Mouse (Mus musculus) Patski (cell line): ENCODE measurements at regions not wholly inside any gene's neighbourhood (a gene's known extent, or its start where the extent isn't known, plus 50 kb on each side); places are given as distances from the start of the nearest gene placed in this dataset.
"Not testable (repeated sequence)": the region's sequence is repeated elsewhere in the genome, so short reads cannot be mapped to it uniquely, and the experiment has no call there.

ENCODE experiments used
- ATAC-seq: fragments of 100-300 bp; one replicate; pipeline ENCODE4 v1.8.0; 2021
- CTCF ChIA-PET: fragments of 350-600 bp; sonication (Branson Sonifier 250); formaldehyde crosslinking; loops from one replicate; lab custom pipeline; 2022; ENCODE audit warnings: inconsistent platforms; lab: Charles Lee
- POLR2A ChIA-PET: fragments of 350-600 bp; sonication (Branson Sonifier 250); formaldehyde crosslinking; loops from one replicate; lab custom pipeline; 2022; ENCODE audit warnings: antibody characterized with exemption, inconsistent platforms; lab: Charles Lee
- DNase-seq: peaks from one replicate; pipeline ENCODE4 v3.0.0-alpha.2; 2011; ENCODE audit warnings: low read depth, low spot score
- H3K27me3 ChIP-seq: fragments of 371-371 bp; one replicate; pipeline ENCODE4 v1.5.1; 2021
- CTCF ChIP-seq: fragments of 100-300 bp; IDR thresholded peaks from one replicate; pipeline ENCODE4 v1.5.1; 2021
- in situ Hi-C: fragments of 300-500 bp; cut with MboI; formaldehyde crosslinking; loops from 3 replicates; pipeline ENCODE4 v1.11.1; 2018; ENCODE audit warnings: low pct_unique_long_range_greater_than_20kb, mixed read lengths

DNA sequence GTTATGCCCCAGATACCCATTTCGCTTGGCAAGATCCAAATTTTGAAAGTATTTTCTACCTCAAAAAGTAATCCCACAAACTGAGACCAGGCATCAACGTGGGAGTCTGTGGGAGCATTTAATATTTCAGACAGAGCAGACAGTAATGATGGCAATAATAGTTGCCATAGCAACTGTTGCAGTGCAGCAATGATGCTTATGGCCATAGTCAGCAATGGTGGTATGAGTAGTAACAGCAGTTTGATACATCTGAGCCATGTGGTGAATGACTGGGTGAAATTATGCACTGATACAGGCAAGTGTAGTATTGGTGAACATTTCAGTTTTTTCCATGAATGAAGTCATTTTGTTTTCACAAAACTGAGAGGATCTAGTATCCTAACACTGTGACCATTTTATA, 600.8 kb upstream of the Igfbp3 start:
- no peaks in the 10 kb centered on the region for H3K27me3 ChIP-seq
- no peak for TF ChIP-seq CTCF
- in situ Hi-C loops: no loop called here
- DNase-seq: no peak
- CTCF ChIA-PET: no interaction called here
- POLR2A ChIA-PET: no interaction called here
- ATAC-seq: no peak

DNA sequence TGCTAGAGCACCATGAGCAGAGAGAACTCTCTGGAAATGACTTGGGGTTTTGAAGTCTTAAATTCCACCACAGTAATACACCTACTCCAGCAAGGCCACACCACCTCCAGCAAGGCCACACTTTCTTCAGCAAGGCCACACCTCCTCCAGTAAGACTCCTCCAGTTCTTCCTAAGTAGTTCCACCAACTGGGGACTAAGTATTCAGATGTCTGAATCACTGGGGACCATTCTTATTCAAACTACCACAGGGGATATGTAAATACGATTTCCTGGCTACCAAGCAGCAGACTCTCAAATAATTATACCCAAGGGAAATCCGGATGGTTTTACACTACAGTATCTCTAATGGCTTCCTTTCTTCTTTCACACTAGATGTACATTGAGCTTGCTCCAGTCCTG, 598.7 kb upstream of the Igfbp3 start:
- in situ Hi-C loops: no loop called here
- TF ChIP-seq CTCF: no peak
- ChIA-PET POLR2A (no interaction called here), CTCF (no interaction called here)
- DNase-seq (no peak), ATAC-seq (no peak)
- no peaks in the 10 kb centered on the region for H3K27me3 ChIP-seq

- no peak for TF ChIP-seq CTCF
- ATAC-seq: no peak
- H3K27me3 ChIP-seq: no peaks in the 10 kb centered on the region
- POLR2A ChIA-PET: no interaction called here
- CTCF ChIA-PET: no interaction called here
- no peak for DNase-seq
- in situ Hi-C loops: no loop called here
Measured at GRCm38 (mm10) chr11:7809741-7810140, 596.0 kb upstream of the Igfbp3 start.

GRCm38 (mm10) chr11:7796373-7796772, 582.6 kb upstream of the Igfbp3 start:
- no peaks in the 10 kb centered on the region for H3K27me3 ChIP-seq
- ChIA-PET CTCF (no interaction called here), POLR2A (no interaction called here)
- DNase-seq (no peak), ATAC-seq (no peak)
- in situ Hi-C loops: no loop called here
- no peak for TF ChIP-seq CTCF

DNA sequence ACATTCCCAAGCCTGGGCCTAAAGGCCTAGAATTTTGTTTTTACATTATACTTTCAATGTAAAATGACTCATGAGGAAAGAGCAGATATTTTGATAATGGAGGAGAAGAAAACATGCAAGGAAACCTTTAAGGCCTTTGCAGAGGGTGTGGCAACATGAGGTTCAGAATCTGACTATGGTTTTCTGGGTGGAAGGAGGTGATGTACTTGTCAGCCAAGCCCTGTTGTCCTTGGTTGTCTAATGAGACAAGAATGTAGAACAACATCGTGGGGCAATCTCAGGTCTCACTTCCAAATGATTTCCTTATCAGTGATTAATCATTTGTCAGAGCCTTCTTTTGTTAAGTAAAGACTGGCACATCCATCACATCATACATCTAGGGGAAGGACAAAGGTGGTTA, 580.5 kb upstream of the Igfbp3 start:
- DNase-seq (no peak), ATAC-seq (no peak)
- H3K27me3 ChIP-seq: no peaks in the 10 kb centered on the region
- ChIA-PET CTCF (no interaction called here), POLR2A (no interaction called here)
- in situ Hi-C loops: no loop called here
- no peak for TF ChIP-seq CTCF

DNA sequence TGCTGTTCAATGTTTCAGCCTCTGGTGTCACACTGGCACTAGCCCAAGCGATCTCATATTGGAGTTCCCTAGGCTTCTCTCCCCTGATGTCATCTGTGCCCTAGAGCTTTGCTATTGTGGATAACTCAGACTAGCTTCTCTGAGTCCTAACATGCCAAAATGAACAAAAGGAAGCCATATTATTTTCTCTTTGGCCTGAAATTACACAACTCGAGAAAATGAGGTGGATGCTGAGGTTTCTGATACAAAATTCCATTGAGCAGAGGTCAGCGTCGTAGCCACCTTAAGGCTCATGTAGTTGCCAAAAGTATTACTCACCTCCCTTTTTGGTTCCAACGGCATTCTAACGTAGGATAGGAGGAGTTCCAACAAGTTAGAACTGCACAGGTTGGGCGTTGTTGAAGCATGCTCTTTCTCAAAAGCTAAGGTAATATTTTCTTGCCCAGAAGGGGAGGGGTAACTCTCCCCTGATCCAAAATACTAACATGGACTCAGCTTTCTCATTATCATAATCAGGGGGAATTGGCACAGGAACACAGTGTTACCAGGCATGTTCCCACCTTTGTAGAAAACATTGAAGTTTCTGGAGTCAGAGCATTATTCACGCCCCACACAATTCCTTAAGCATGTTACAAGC, 566.9 kb upstream of the Igfbp3 start:
- in situ Hi-C loops: no loop called here
- no peak for TF ChIP-seq CTCF
- DNase-seq (no peak), ATAC-seq (no peak)
- ChIA-PET CTCF (no interaction called here), POLR2A (no interaction called here)
- no peaks in the 10 kb centered on the region for H3K27me3 ChIP-seq

DNA sequence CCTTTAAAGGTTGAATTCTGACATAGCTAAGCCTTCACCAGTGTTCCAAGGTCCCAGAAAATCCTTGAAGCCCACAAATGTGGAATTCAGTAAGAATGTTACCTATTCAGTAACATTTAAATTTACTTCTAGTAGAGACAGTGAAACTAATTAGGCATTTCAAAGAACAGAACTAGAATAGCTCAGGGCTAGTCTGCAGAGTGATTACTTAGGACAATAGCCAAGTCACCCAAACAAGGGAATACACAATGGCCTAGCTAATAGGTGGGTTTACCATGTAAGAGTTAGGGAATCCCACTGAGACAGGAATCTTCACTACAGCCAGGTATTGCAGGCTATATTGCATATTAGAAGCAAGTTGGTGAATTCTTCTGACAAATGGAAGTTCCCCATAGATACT, 561.6 kb upstream of the Igfbp3 start:
- CTCF ChIA-PET, in situ Hi-C loops: not testable (repeated sequence)

DNA sequence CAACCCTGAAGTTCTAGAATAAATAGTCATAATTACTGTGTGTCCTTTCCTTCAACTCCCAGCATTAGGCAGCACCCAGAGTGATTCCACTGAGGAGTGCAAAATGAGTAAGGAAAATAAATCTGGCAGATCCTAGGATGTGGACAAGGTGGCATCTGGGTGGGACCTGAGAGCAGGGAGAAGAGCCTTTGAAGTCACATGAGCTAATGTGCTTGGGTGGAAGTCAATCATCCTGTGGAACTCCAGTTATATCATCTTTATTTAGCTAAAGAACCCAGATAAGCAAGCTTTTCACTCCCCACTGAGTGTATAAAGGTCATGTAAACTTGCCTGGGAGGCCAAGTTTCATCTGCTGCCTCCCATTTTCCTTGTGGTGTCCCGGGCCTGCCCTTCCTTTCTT, 551.6 kb upstream of the Igfbp3 start:
- ATAC-seq: no peak
- in situ Hi-C loops: no loop called here
- CTCF ChIA-PET: no interaction called here

More for the DNA sequence above, 561.6 kb upstream of the Igfbp3 start:
- POLR2A ChIA-PET, ATAC-seq, DNase-seq, H3K27me3 ChIP-seq: not testable (repeated sequence)

GRCm38 (mm10) chr11:7758862-7759467, 545.2 kb upstream of the Igfbp3 start:
- in situ Hi-C loops: no loop called here
- H3K27me3 ChIP-seq: no peaks in the 10 kb centered on the region
- TF ChIP-seq CTCF: no peak
- CTCF ChIA-PET: no interaction called here
- POLR2A ChIA-PET: no interaction called here
- DNase-seq (no peak), ATAC-seq (no peak)

More for the DNA sequence above, 551.6 kb upstream of the Igfbp3 start:
- POLR2A ChIA-PET: interaction anchor here (0.6 kb wide), 1 partner anchor 188 kb away, joined by 4 read pairs; no protein-coding TSS in a partner anchor
- no peak for TF ChIP-seq CTCF
- H3K27me3 ChIP-seq: no peaks in the 10 kb centered on the region
- DNase-seq: no peak
